Mouse (Mus musculus) limb, embryonic 15.5 days (tissue): Measurements from ENCODE around the gene Dqx1. TPM values are rescaled to one million over a fixed set of nuclear protein-coding genes. Genes with fewer than 3 reads are reported as not detected.

Experiments used
- ATAC-seq: fragments of 200-750 bp; cut with Nextera tagmentation; 2 replicates; pipeline ENCODE4 v1.8.0; 2017; ENCODE audit warnings: low read depth, moderate TSS enrichment; ENCODE audit not compliant: insufficient number of reproducible peaks, low FRiP score, low TSS enrichment
- H3K27ac ChIP-seq: fragments of 300-500 bp; sonication (generic); 2 replicates; pipeline ENCODE4 v1.5.1; 2015; ENCODE audit warnings: moderate library complexity, mild to moderate bottlenecking, inconsistent platforms
- H3K27me3 ChIP-seq: fragments of 300-500 bp; sonication (generic); 2 replicates; pipeline ENCODE4 v1.6.1; 2015; ENCODE audit warnings: inconsistent platforms
- H3K36me3 ChIP-seq: fragments of 300-500 bp; sonication (generic); 2 replicates; pipeline ENCODE4 v1.6.1; 2015; ENCODE audit warnings: inconsistent platforms
- H3K4me1 ChIP-seq: fragments of 300-500 bp; sonication (generic); 2 replicates; pipeline ENCODE4 v1.6.1; 2015; ENCODE audit warnings: inconsistent platforms
- H3K4me2 ChIP-seq: fragments of 300-500 bp; sonication (generic); 2 replicates; pipeline ENCODE4 v1.6.1; 2015; ENCODE audit warnings: mild to moderate bottlenecking, inconsistent platforms
- H3K4me3 ChIP-seq: fragments of 300-500 bp; sonication (generic); 2 replicates; pipeline ENCODE4 v1.5.1; 2015; ENCODE audit warnings: mild to moderate bottlenecking, inconsistent platforms
- H3K9ac ChIP-seq: fragments of 300-500 bp; sonication (generic); 2 replicates; pipeline ENCODE4 v1.6.1; 2015; ENCODE audit warnings: inconsistent platforms
- H3K9me3 ChIP-seq: fragments of 300-500 bp; sonication (generic); 2 replicates; pipeline ENCODE4 v1.6.1; 2016; ENCODE audit warnings: inconsistent platforms
- WGBS: fragments of 180-500 bp; shearing (Covaris S2); methylation state at CpG from one replicate; pipeline ENCODE4 v1.1.7; 2015; 5-methylcytosine and 5-hydroxymethylcytosine counted together
- polyA plus RNA-seq: library from polyadenylated mRNA; unstranded; fragments of >200 nt; fragmentation: Nextera tagmentation; extraction: Ambion mirVana; gene quantifications from 2 replicates; pipeline ENCODE4 v1.2.1, GENCODE M21; 2015

Gene Dqx1
- polyA plus RNA-seq, 1 experiment from 2014 or later = 1.3 TPM

DNA sequence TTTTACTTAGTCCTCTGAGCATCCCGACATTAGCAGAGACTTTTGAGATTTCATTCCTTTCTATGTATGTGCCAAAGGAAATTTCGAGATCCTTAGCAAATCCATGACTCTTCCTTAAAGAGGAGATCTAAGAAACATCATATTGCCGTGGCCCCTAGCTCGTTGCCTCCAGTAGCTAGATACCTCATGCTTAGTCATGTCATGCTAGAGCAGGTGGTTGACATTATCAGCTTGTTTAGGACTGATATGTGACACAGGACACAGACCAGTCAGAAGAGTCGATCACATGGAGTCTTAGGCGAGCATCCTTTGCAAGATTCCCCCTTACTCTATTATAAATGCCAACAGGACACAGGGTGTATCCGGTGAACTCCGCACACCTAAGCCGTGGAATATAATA, 34.6 kb upstream of the Dqx1 start:
- Histone ChIP-seq H3K4me2 (no peak overlapping the region), H3K27me3 (no peaks in the 10 kb centered on the region), H3K9ac (no peak overlapping the region), H3K27ac (no peak overlapping the region), H3K4me3 (no peak overlapping the region), H3K9me3 (no peaks in the 10 kb centered on the region), H3K4me1 (peaks cover 6% of the 10 kb centered on the region), H3K36me3 (no peaks in the 10 kb centered on the region)
- 84% methylated on average over 9 of the region's 9 CpGs for WGBS
- no peak for ATAC-seq

DNA sequence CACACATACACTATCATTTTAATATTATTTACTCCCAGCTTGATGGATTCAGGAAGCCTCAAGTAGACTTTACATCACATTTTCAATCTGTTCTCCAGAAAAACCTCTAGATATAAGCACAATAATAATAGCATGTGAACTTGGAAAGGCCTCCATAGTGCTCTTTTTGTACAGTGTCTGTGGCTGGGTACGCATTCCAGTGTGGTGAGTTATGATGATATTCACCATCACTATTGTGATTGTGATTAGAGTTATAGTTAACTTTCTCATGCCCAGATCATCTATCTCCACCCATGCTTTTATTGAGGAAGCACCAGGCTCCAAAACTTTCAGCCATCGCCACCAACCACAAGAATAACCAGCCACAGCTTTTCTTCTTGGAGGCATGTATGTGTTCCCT, 33.9 kb upstream of the Dqx1 start:
- Histone ChIP-seq H3K27me3 (no peaks in the 10 kb centered on the region), H3K27ac (no peak overlapping the region), H3K4me3 (no peak overlapping the region), H3K9ac (no peak overlapping the region), H3K36me3 (no peaks in the 10 kb centered on the region), H3K4me1 (peaks cover 9% of the 10 kb centered on the region), H3K4me2 (no peak overlapping the region), H3K9me3 (no peaks in the 10 kb centered on the region)
- no peak for ATAC-seq
- WGBS = 88% methylated on average over 2 of the region's 2 CpGs

DNA sequence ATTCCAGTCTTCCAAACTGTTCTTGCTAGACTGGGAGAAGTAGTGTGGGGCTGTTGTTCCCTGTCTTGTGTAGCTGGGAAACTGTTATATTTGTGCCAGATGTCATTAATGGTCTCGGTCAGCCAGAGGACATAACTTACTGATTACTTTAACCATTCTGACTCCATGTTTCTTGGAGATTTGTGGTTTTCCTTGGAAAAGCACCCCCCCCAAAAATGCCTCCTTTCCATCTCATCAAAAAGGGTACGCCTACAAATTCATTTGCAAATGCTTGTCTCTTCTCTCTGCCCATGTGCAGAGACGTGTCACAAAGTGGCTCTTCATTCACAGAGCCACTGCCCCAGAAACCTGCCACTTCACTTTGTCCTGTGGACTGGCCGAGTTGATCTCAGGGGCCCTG, 33.2 kb upstream of the Dqx1 start:
- Histone ChIP-seq H3K9me3 (no peaks in the 10 kb centered on the region), H3K9ac (no peak overlapping the region), H3K4me2 (no peak overlapping the region), H3K27ac (no peak overlapping the region), H3K4me3 (no peak overlapping the region), H3K4me1 (peaks cover 15% of the 10 kb centered on the region), H3K36me3 (no peaks in the 10 kb centered on the region), H3K27me3 (no peaks in the 10 kb centered on the region)
- no peak for ATAC-seq
- WGBS = 58% methylated on average over 4 of the region's 4 CpGs

DNA sequence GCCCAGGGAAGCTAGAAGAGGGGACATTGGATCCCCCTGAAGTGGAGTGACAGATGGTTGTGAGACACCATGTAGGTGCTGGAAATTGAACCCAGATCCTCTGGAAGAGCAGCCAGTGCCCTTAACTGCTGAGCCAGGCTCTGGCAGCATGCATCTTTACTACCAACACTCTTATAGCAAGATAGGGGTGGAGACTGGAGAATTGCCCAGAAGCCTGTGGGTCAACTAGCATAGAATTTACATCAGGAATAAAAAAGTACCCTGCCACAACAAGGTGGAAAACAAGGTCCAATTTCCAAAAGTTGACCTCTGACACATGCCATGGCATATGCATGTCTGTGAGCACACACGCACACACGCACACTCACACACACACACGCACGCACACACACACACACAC, 32.4 kb upstream of the Dqx1 start:
- ATAC-seq = no peak
- H3K4me3 ChIP-seq = no peak overlapping the region
- H3K27me3 ChIP-seq = no peaks in the 10 kb centered on the region
- no peaks in the 10 kb centered on the region for H3K9me3 ChIP-seq
- no peak overlapping the region for H3K4me2 ChIP-seq
- 95% methylated on average over 4 of the region's 4 CpGs for WGBS
- no peak overlapping the region for H3K9ac ChIP-seq
- peaks cover 21% of the 10 kb centered on the region for H3K4me1 ChIP-seq
- no peaks in the 10 kb centered on the region for H3K36me3 ChIP-seq
- no peak overlapping the region for H3K27ac ChIP-seq

GRCm38 (mm10) chr6:83027293-83027692, 30.4 kb upstream of the Dqx1 start:
- Histone ChIP-seq H3K9ac (no peak overlapping the region), H3K27me3 (peaks cover 8% of the 10 kb centered on the region), H3K27ac (peak overlapping the region; percentile 19; the same call in 1 of the 2 replicates), H3K36me3 (0 out of 2 replicates have a peak, but pooled peaks cover 4% of the 10 kb centered on the region), H3K4me2 (no peak overlapping the region), H3K9me3 (no peaks in the 10 kb centered on the region), H3K4me1 (peaks cover 37% of the 10 kb centered on the region), H3K4me3 (no peak overlapping the region)
- no peak for ATAC-seq
- WGBS = 79% methylated on average over 8 of the region's 8 CpGs

- H3K27me3 ChIP-seq = peaks cover 8% of the 10 kb centered on the region
- H3K9me3 ChIP-seq = no peaks in the 10 kb centered on the region
- no peak overlapping the region for H3K4me2 ChIP-seq
- WGBS = 38% methylated on average over 7 of the region's 9 CpGs
- no peak overlapping the region for H3K4me3 ChIP-seq
- no peak overlapping the region for H3K9ac ChIP-seq
- peaks cover 41% of the 10 kb centered on the region for H3K4me1 ChIP-seq
- peak overlapping the region; percentile 59; the same call in 1 of the 2 replicates for H3K27ac ChIP-seq
- H3K36me3 ChIP-seq = 0 out of 2 replicates have a peak, but pooled peaks cover 4% of the 10 kb centered on the region
- peak; percentile 68 for ATAC-seq
These were observed 29.9 kb upstream of the Dqx1 start for GRCm38 (mm10) chr6:83027706-83028105.

DNA sequence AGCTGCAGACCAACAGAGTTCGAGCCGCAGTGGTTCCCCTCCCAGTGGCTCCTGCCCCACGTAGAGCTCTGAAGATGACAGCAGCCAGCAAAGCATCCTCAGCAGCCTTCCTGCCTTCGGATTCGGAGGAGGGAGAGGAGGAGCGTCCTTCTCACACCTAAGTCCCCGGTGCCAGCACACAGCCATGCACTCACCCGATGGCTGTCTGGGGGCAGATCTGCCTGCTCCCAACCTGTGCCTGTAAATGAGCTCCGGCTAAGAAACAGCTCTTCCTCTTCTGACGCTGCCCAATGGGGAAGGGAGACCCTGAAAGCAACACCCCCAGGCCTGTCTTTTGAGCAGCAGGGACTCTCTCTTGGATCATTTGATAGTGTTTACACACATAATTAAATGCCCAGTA, 27.9 kb upstream of the Dqx1 start:
- Histone ChIP-seq H3K4me3 (no peak overlapping the region), H3K27ac (no peak overlapping the region), H3K36me3 (0 out of 2 replicates have a peak, but pooled peaks cover 4% of the 10 kb centered on the region), H3K27me3 (peaks cover 8% of the 10 kb centered on the region), H3K9me3 (no peaks in the 10 kb centered on the region), H3K4me2 (no peak overlapping the region), H3K4me1 (peaks cover 51% of the 10 kb centered on the region), H3K9ac (no peak overlapping the region)
- no peak for ATAC-seq
- WGBS = 32% methylated on average over 10 of the region's 10 CpGs

DNA sequence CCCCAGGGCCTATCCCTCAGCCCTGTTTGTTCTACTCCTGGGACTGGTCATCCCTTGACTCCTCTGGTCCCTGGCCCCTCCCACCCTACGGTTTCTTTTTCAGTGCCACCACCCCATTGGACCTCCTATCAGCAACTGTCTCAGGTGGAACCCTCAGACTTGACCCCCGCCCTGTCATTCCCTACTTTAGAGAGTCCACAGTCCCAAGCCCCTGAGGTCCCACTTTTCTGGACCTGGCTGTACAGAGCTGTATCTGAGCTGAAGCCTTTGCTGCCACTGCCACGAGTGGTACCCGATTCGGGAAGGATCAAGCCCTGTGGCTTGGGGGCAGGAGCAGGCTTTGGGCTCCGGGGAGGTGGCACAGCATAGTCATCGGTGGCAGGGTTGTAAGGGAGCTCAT, 26.5 kb upstream of the Dqx1 start:
- Histone ChIP-seq H3K27ac (no peak overlapping the region), H3K4me2 (no peak overlapping the region), H3K4me1 (peaks cover 61% of the 10 kb centered on the region), H3K36me3 (0 out of 2 replicates have a peak, but pooled peaks cover 4% of the 10 kb centered on the region), H3K27me3 (peaks cover 8% of the 10 kb centered on the region), H3K9ac (no peak overlapping the region), H3K9me3 (no peaks in the 10 kb centered on the region), H3K4me3 (no peak overlapping the region)
- WGBS = 69% methylated on average over 7 of the region's 7 CpGs
- ATAC-seq = no peak

DNA sequence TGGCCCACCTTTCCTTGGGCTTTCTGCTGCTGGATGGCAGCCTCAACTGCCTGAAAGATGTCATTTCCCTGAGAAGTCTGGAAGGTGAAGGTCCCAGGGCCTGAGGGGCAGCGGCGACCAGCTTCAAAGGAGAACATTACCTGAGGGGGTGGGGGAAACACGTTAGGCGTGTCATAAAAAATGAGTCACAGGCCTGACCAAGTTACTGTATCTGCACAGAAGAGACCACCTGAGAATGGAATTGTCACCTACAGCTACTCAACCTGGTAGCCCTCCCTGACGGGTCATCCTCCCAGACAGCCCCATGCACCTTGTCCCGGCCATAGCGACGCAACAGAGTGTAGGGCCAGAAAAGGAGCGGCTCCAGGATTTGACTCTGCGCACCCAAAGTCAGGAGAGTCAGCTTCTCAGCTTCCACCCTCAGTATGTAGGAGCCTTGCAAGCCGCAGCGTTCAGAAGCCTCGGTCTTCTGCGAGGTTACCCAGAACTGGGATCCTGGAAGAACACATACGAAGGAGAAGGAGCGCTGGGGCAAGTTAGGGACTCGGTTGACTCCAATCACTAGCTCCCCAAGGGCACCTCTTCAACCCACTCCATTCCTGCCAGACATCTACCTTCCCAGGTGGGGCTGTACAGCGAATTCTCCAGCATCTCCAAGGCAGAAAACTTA, 25.6 kb upstream of the Dqx1 start:
- H3K9me3 ChIP-seq = no peaks in the 10 kb centered on the region
- ATAC-seq = no peak
- peaks cover 64% of the 10 kb centered on the region for H3K4me1 ChIP-seq
- H3K27me3 ChIP-seq = peaks cover 8% of the 10 kb centered on the region
- H3K4me3 ChIP-seq = peak overlapping the region; percentile 61
- 0 out of 2 replicates have a peak, but pooled peaks cover 4% of the 10 kb centered on the region for H3K36me3 ChIP-seq
- peak overlapping the region; percentile 44; the same call in 1 of the 2 replicates for H3K9ac ChIP-seq
- 26% methylated on average over 18 of the region's 18 CpGs for WGBS
- H3K27ac ChIP-seq = no peak overlapping the region
- peak overlapping the region; percentile 80 for H3K4me2 ChIP-seq

DNA sequence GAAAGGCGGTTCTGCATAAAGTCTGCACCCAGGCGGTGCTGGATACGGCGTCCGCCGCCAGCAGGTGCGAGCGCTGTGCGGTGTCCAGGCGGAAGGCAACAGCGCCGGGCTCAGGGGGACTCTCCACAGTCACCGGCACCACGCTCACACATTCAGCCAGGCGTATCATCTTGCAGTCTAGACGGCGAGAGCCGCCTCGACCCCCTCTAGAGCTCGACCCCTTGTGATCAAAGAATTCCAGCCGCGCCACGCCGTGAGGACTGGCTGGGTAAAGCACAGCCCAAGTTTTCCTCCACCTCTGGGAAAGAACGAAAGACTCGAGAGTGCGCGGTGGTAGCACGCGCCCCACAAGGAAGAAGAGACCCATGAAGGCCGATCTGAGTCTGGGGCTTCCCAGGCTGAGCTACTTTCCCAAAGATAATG, 24.9 kb upstream of the Dqx1 start:
- peak overlapping the region; percentile 61 for H3K4me3 ChIP-seq
- no peak for ATAC-seq
- peak overlapping the region; percentile 80 for H3K4me2 ChIP-seq
- WGBS = under 1% methylated on average over 31 of the region's 31 CpGs
- H3K36me3 ChIP-seq = 0 out of 2 replicates have a peak, but pooled peaks cover 4% of the 10 kb centered on the region
- peaks cover 61% of the 10 kb centered on the region for H3K4me1 ChIP-seq
- no peaks in the 10 kb centered on the region for H3K9me3 ChIP-seq
- H3K27ac ChIP-seq = peak overlapping the region; percentile 93
- H3K27me3 ChIP-seq = peaks cover 8% of the 10 kb centered on the region
- H3K9ac ChIP-seq = peak overlapping the region; percentile 44

GRCm38 (mm10) chr6:83033249-83034185, 24.1 kb upstream of the Dqx1 start, which contains the start of the genes Dok1 and Loxl3:
Gene Dok1 (minus strand): TSS chr6:83033471.
Gene Loxl3 (plus strand): TSS chr6:83034173.
- Histone ChIP-seq H3K27ac (peak within 1 kb of the TSS; percentile 93), H3K4me2 (peak within 1 kb of the TSS; percentile 80), H3K36me3 (0 out of 2 replicates have a peak, but pooled peaks cover 4% of the 10 kb centered on the region), H3K27me3 (peaks cover 8% of the 10 kb centered on the region), H3K4me1 (peaks cover 62% of the 10 kb centered on the region), H3K9me3 (no peaks in the 10 kb centered on the region), H3K4me3 (peak within 1 kb of the TSS; percentile 61), H3K9ac (peak within 1 kb of the TSS; percentile 44)
- WGBS = under 1% methylated on average over 51 of the region's 51 CpGs
- peak; percentile 88 for ATAC-seq
